Mouse (Mus musculus): ENCODE data around the gene Tcte2. TPM values are rescaled to one million over a fixed set of nuclear protein-coding genes. Genes with fewer than 3 reads are reported as not detected.

Tcte2 gene
- total RNA-seq (2012; rRNA removed) (0.17 TPM in 1 of 2 replicates, not detected in the other), total RNA-seq (2014; rRNA removed) (not detected in 2 replicates), polyA plus RNA-seq (2012; ENCODE audit: insufficient read length, low read depth) (not detected in 2 replicates)

DNA sequence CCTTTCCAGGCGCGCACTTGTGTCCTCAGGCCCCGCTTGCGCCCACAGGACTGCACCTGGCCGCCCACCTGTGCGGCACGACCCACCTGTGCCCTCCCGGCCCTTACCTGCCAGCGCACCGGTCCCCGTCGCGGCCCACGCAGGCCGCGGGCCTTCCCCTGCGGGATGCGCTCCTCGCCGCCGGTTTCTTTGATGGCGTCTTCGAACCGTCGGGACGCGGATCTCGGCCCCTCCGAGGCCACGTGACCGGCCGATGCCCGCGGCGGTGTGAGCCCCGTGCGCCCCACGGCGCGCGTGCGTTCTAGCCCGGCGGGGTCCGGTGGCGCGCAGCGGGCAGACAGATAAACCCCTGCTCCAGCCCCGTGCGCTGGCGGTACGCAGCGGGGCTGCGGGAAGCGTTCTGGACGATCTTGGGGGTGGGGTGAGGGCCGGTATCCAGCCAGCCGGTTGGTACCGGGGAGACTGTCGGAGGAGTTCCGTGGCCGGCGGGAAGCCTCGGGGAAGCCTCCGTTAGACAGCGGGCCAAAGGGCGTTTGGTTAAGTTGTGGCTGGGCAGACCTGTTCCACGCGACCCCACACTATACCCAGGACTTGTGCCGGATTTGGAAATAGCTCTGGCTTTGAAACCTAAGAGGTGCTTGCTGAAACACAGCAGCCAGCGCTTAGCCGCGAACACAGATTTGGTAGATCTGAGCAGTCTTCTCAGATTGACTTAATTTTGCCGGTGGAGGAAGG lies at the start of gene Tcte2:
Tcte2 (minus strand) TSS at position 647 of the 735 bp plus-strand sequence.
- in situ Hi-C loops (cut with MboI; ENCODE audit: low pct_ligation_motif_present, low pct_unique_long_range_greater_than_20kb, low sequenced_read_pairs) = no loop called here
- dilution Hi-C loops (cut with MboI; ENCODE audit: extremely low pct_ligation_motif_present, extremely low pct_unique_long_range_greater_than_20kb, low sequenced_read_pairs) = no loop called here
- Histone ChIP-seq H3K4me2 (ENCODE audit: insufficient read depth, low read depth, poor library complexity, severe bottlenecking) (peak within 1 kb of the TSS; percentile 96), H3K36me3 (replicated peaks in 1 of 2; ENCODE audit: control insufficient read depth in 1 of 2, insufficient read depth in 1 of 2, low read length in 1 of 2) (no peaks in the 10 kb centered on the region), H3K27ac (ENCODE audit: insufficient read depth, low read depth) (no peak within 1 kb of the TSS), H3K9me3 (replicated peaks; ENCODE audit: low read length) (peaks cover 6% of the 10 kb centered on the region), H3K79me2 (replicated peaks; ENCODE audit: control insufficient read depth, extremely low read depth, insufficient read depth, poor library complexity, severe bottlenecking) (0 out of 2 replicates have a peak, but pooled peaks cover 2% of the 10 kb centered on the region), H3K27me3 (replicated peaks) (peaks cover 17% of the 10 kb centered on the region), H3K4me1 (ENCODE audit: control insufficient read depth in 1 of 2, insufficient read depth in 2 of 2) (peaks cover 6 to 11% of the 10 kb centered on the region in 2 experiments; a peak in 3 of 4 replicates), H3K9ac (ENCODE audit: insufficient read depth, low read depth) (peak within 1 kb of the TSS; percentile 71), H3K4me3 (replicated peaks in 1 of 3; ENCODE audit: low read depth in 2 of 3, low read length in 2 of 3, poor library complexity in 1 of 3) (peak within 1 kb of the TSS; percentile 25 to 85 (median 63))
- no peak for DNase-seq (ENCODE audit: extremely low read depth)
- TF ChIP-seq USF1 (IDR thresholded peaks at IDR 0.05; ENCODE audit: low read depth, low read length) (peak; percentile 27), JUN (IDR thresholded peaks at IDR 0.05; ENCODE audit: insufficient read depth, low read depth, low read length) (no peak)

DNA sequence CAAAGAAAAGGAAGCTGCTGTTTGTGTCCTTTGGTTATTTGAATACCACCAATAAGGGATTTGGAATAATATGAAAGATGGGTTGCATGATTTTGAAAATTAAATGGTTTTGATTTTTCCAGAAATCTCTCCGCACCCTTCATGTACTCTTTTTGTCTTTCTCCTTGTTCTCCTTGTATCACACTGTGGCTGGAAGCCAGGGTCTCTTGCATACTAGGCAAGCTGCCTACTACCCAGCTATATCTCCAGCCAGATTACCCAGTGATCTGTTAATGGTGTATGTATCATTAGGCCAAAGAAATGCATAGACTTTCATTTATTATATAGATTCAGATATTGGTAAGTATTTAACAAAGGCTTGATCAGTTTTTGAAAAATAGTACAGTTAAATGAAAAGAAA lies 44.4 kb upstream of the Tcte2 start:
- in situ Hi-C loops (cut with MboI; ENCODE audit: low pct_ligation_motif_present, low pct_unique_long_range_greater_than_20kb, low sequenced_read_pairs) (no loop called here), dilution Hi-C loops (cut with MboI; ENCODE audit: extremely low pct_ligation_motif_present, extremely low pct_unique_long_range_greater_than_20kb, low sequenced_read_pairs) (no loop called here)
- DNase-seq (ENCODE audit: extremely low read depth) = no peak
- Histone ChIP-seq H3K9ac (ENCODE audit: insufficient read depth, low read depth) (no peak overlapping the region), H3K36me3 (replicated peaks in 1 of 2; ENCODE audit: control insufficient read depth in 1 of 2, insufficient read depth in 1 of 2, low read length in 1 of 2) (peaks cover 0 to 14% of the 10 kb centered on the region in 2 experiments), H3K9me3 (replicated peaks; ENCODE audit: low read length) (no peaks in the 10 kb centered on the region), H3K4me2 (ENCODE audit: insufficient read depth, low read depth, poor library complexity, severe bottlenecking) (no peak overlapping the region), H3K4me1 (ENCODE audit: control insufficient read depth in 1 of 2, insufficient read depth in 2 of 2) (peaks cover 0 to 9% of the 10 kb centered on the region in 2 experiments; a peak in 1 of 4 replicates), H3K27me3 (replicated peaks) (no peaks in the 10 kb centered on the region), H3K79me2 (replicated peaks; ENCODE audit: control insufficient read depth, extremely low read depth, insufficient read depth, poor library complexity, severe bottlenecking) (no peaks in the 10 kb centered on the region), H3K4me3 (replicated peaks in 1 of 3; ENCODE audit: low read depth in 2 of 3, low read length in 2 of 3, poor library complexity in 1 of 3) (no peak overlapping the region), H3K27ac (ENCODE audit: insufficient read depth, low read depth) (no peak overlapping the region)
- TF ChIP-seq ZKSCAN1 (IDR thresholded peaks at IDR 0.05; ENCODE audit: borderline replicate concordance, low read depth, low read length) = no peak
- TF ChIP-seq EP300 (IDR thresholded peaks at IDR 0.05; ENCODE audit: low read length) = no peak
- TF ChIP-seq JUN (IDR thresholded peaks at IDR 0.05; ENCODE audit: insufficient read depth, low read depth, low read length) = no peak
- no peak for TF ChIP-seq E2F4 (IDR thresholded peaks at IDR 0.05; ENCODE audit: insufficient replicate concordance, low read depth, low read length)
- no peak for TF ChIP-seq JUND (conservative IDR thresholded peaks at IDR 0.05; ENCODE audit: low read depth, low read length)
- no peak for TF ChIP-seq CHD1 (IDR thresholded peaks at IDR 0.05; ENCODE audit: low read depth, low read length)
- no peak for TF ChIP-seq ZC3H11A (IDR thresholded peaks at IDR 0.05; ENCODE audit: low read depth, low read length)
- no peak for TF ChIP-seq MAZ (IDR thresholded peaks at IDR 0.05; ENCODE audit: low read depth, low read length)
- no peak for TF ChIP-seq MEF2A (IDR thresholded peaks at IDR 0.05; ENCODE audit: borderline replicate concordance, low read depth, low read length)
- no peak for TF ChIP-seq UBTF (IDR thresholded peaks at IDR 0.05; ENCODE audit: low read depth, low read length)
- no peak for TF ChIP-seq MXI1 (IDR thresholded peaks at IDR 0.05; ENCODE audit: low read depth, low read length)
- TF ChIP-seq TBP (conservative IDR thresholded peaks at IDR 0.05; ENCODE audit: low read depth, low read length) = no peak
- TF ChIP-seq PAX5 (IDR thresholded peaks at IDR 0.05; ENCODE audit: low read length) = no peak
- TF ChIP-seq MAFK (IDR thresholded peaks at IDR 0.05; ENCODE audit: insufficient replicate concordance, low read length) = no peak
- no peak for TF ChIP-seq SIN3A (IDR thresholded peaks at IDR 0.05; ENCODE audit: low read length)
- no peak for TF ChIP-seq NRF1 (IDR thresholded peaks at IDR 0.05; ENCODE audit: low read depth, low read length)
- TF ChIP-seq MYC (IDR thresholded peaks at IDR 0.05; ENCODE audit: low read depth, low read length) = no peak

All from CH12.LX (cell line).